Mouse (Mus musculus) retina, postnatal 7 days (tissue): ENCODE results near the gene Sec22b.

Source experiments
- DNase-seq: peaks from one replicate; pipeline ENCODE4 v3.0.0-alpha.2; 2012; ENCODE audit warnings: low read depth, low spot score

Gene Sec22b

GRCm38 (mm10) chr3:97900516-97901490 lies at the start of gene Sec22b:
TSS of gene Sec22b (plus strand) at chr3:97901190.
- DNase-seq: peak; percentile 81

GRCm38 (mm10) chr3:97851803-97852202 lies 49.2 kb upstream of the Sec22b start:
- no peak for DNase-seq

GRCm38 (mm10) chr3:97854575-97855384 lies 46.2 kb upstream of the Sec22b start:
- no peak for DNase-seq

GRCm38 (mm10) chr3:97859400-97859799 lies 41.6 kb upstream of the Sec22b start:
- DNase-seq: no peak

GRCm38 (mm10) chr3:97860820-97861451 lies 40.1 kb upstream of the Sec22b start:
- no peak for DNase-seq

GRCm38 (mm10) chr3:97866696-97867095 lies 34.3 kb upstream of the Sec22b start:
- no peak for DNase-seq

GRCm38 (mm10) chr3:97867221-97868023 lies 33.6 kb upstream of the Sec22b start:
- DNase-seq: no peak

- peak; percentile 27 for DNase-seq
Measured at GRCm38 (mm10) chr3:97868024-97868689, 32.8 kb upstream of the Sec22b start.

GRCm38 (mm10) chr3:97868733-97869132 lies 32.3 kb upstream of the Sec22b start:
- no peak for DNase-seq

- no peak for DNase-seq
Measured at GRCm38 (mm10) chr3:97869730-97870129, 31.3 kb upstream of the Sec22b start.

GRCm38 (mm10) chr3:97874777-97875176 lies 26.2 kb upstream of the Sec22b start:
- DNase-seq: no peak

GRCm38 (mm10) chr3:97876259-97876658 lies 24.7 kb upstream of the Sec22b start:
- DNase-seq: no peak

- peak; percentile 48 for DNase-seq
Measured at GRCm38 (mm10) chr3:97879222-97879621, 21.8 kb upstream of the Sec22b start.

- no peak for DNase-seq
Measured at GRCm38 (mm10) chr3:97881576-97881975, 19.4 kb upstream of the Sec22b start.

GRCm38 (mm10) chr3:97887785-97888167 lies 13.2 kb upstream of the Sec22b start:
- DNase-seq: no peak

GRCm38 (mm10) chr3:97888168-97888901 lies 12.7 kb upstream of the Sec22b start, which contains the start of gene Pde4dip:
TSS of gene Pde4dip (minus strand) at chr3:97888707.
- no peak for DNase-seq

- no peak for DNase-seq
Measured at GRCm38 (mm10) chr3:97890205-97890604, 10.8 kb upstream of the Sec22b start.

- no peak for DNase-seq
Measured at GRCm38 (mm10) chr3:97894695-97895094, 6.3 kb upstream of the Sec22b start.

GRCm38 (mm10) chr3:97898381-97898780 lies 2.6 kb upstream of the Sec22b start:
- DNase-seq: no peak

- no peak for DNase-seq
Measured at GRCm38 (mm10) chr3:97901586-97901985, 596 bp downstream of the Sec22b start.
